Mouse (Mus musculus) heart, embryonic 10.5 days (tissue): ENCODE results near the gene Sparc. TPM values are rescaled to one million over a fixed set of nuclear protein-coding genes. Genes with fewer than 3 reads are reported as not detected.

Source experiments
- DNase-seq: peaks from one replicate; pipeline ENCODE4 v3.0.0-alpha.2; 2017; ENCODE audit warnings: low spot score
- H3K27ac ChIP-seq: fragments of 300-500 bp; sonication (generic); 2 replicates; pipeline ENCODE4 v1.5.1; 2016; ENCODE audit warnings: mild to moderate bottlenecking
- H3K27me3 ChIP-seq: fragments of 300-500 bp; sonication (generic); 2 replicates; pipeline ENCODE4 v1.6.1; 2016; ENCODE audit warnings: mild to moderate bottlenecking; ENCODE audit not compliant: poor library complexity, insufficient read depth, severe bottlenecking
- H3K36me3 ChIP-seq: fragments of 300-500 bp; sonication (generic); 2 replicates; pipeline ENCODE4 v1.6.1; 2016; ENCODE audit warnings: mild to moderate bottlenecking, moderate library complexity
- H3K4me1 ChIP-seq: fragments of 300-500 bp; sonication (generic); 2 replicates; pipeline ENCODE4 v1.6.1; 2016; ENCODE audit warnings: mild to moderate bottlenecking
- H3K4me3 ChIP-seq: fragments of 300-500 bp; sonication (generic); 2 replicates; pipeline ENCODE4 v1.5.1; 2016; ENCODE audit warnings: mild to moderate bottlenecking, moderate library complexity
- H3K9me3 ChIP-seq: fragments of 300-500 bp; sonication (generic); 2 replicates; pipeline ENCODE4 v1.6.1; 2016; ENCODE audit warnings: mild to moderate bottlenecking, moderate library complexity
- WGBS: fragments of 180-500 bp; shearing (Covaris S2); methylation state at CpG from one replicate; pipeline ENCODE4 v1.1.7; 2016; 5-methylcytosine and 5-hydroxymethylcytosine counted together
- polyA plus RNA-seq: library from polyadenylated mRNA; unstranded; fragments of >200 nt; fragmentation: Nextera tagmentation; extraction: Ambion mirVana; gene quantifications from 2 replicates; pipeline ENCODE4 v1.2.1, GENCODE M21; 2016

Sparc gene
- polyA plus RNA-seq, 1 experiment from 2014 or later, result 995 TPM

- Histone ChIP-seq H3K27me3 (no peaks in the 10 kb centered on the region), H3K9me3 (no peaks in the 10 kb centered on the region), H3K4me3 (no peak overlapping the region), H3K27ac (0 out of 2 replicates have a peak overlapping the region, but pooled peaks have one; percentile 5), H3K4me1 (peaks cover 61% of the 10 kb centered on the region), H3K36me3 (peaks cover 72% of the 10 kb centered on the region)
- 89% methylated on average over 10 of the region's 10 CpGs for WGBS
- no peak for DNase-seq
Observed at GRCm38 (mm10) chr11:55412680-55413415, 10.1 kb downstream of the Sparc start.

GRCm38 (mm10) chr11:55412034-55412433 is 10.9 kb downstream of the Sparc start:
- no peak for DNase-seq
- H3K9me3 ChIP-seq, result no peaks in the 10 kb centered on the region
- H3K4me3 ChIP-seq, result no peak overlapping the region
- H3K27me3 ChIP-seq, result no peaks in the 10 kb centered on the region
- peaks cover 55% of the 10 kb centered on the region for H3K4me1 ChIP-seq
- peaks cover 80% of the 10 kb centered on the region for H3K36me3 ChIP-seq
- H3K27ac ChIP-seq, result no peak overlapping the region
- 79% methylated on average over 7 of the region's 7 CpGs for WGBS

- 57% methylated on average over 3 of the region's 3 CpGs for WGBS
- H3K4me1 ChIP-seq, result peaks cover 45% of the 10 kb centered on the region
- H3K27me3 ChIP-seq, result no peaks in the 10 kb centered on the region
- no peak overlapping the region for H3K4me3 ChIP-seq
- no peak for DNase-seq
- no peaks in the 10 kb centered on the region for H3K9me3 ChIP-seq
- H3K36me3 ChIP-seq, result peaks cover 92% of the 10 kb centered on the region
- H3K27ac ChIP-seq, result peak overlapping the region; percentile 52
Observed at GRCm38 (mm10) chr11:55410502-55410901, 12.5 kb downstream of the Sparc start.

- 82% methylated on average over 3 of the region's 3 CpGs for WGBS
- Histone ChIP-seq H3K9me3 (no peaks in the 10 kb centered on the region), H3K4me3 (no peak overlapping the region), H3K36me3 (peaks cover 92% of the 10 kb centered on the region), H3K27me3 (no peaks in the 10 kb centered on the region), H3K4me1 (peaks cover 40% of the 10 kb centered on the region), H3K27ac (no peak overlapping the region)
- DNase-seq, result no peak
Observed at GRCm38 (mm10) chr11:55410005-55410404, 13.0 kb downstream of the Sparc start.

- DNase-seq, result no peak
- peaks cover 21% of the 10 kb centered on the region; the same call in 1 of the 2 replicates for H3K4me1 ChIP-seq
- H3K27me3 ChIP-seq, result no peaks in the 10 kb centered on the region
- no peaks in the 10 kb centered on the region for H3K9me3 ChIP-seq
- H3K4me3 ChIP-seq, result no peak overlapping the region
- H3K27ac ChIP-seq, result no peak overlapping the region
- H3K36me3 ChIP-seq, result peaks cover 98% of the 10 kb centered on the region
- WGBS, result 93% methylated on average over 4 of the region's 4 CpGs
Observed at GRCm38 (mm10) chr11:55407133-55407532, 15.8 kb downstream of the Sparc start.

- no peak overlapping the region for H3K4me3 ChIP-seq
- H3K4me1 ChIP-seq, result peaks cover 9% of the 10 kb centered on the region; the same call in 1 of the 2 replicates
- no peaks in the 10 kb centered on the region for H3K27me3 ChIP-seq
- 0 out of 2 replicates have a peak overlapping the region, but pooled peaks have one; percentile 52 for H3K27ac ChIP-seq
- DNase-seq, result no peak
- WGBS, result 64% methylated on average over 8 of the region's 8 CpGs
- H3K36me3 ChIP-seq, result peaks cover 100% of the 10 kb centered on the region
- no peaks in the 10 kb centered on the region for H3K9me3 ChIP-seq
Observed at GRCm38 (mm10) chr11:55405601-55406469, 17.1 kb downstream of the Sparc start.

- Histone ChIP-seq H3K27ac (no peak overlapping the region), H3K9me3 (no peaks in the 10 kb centered on the region), H3K4me3 (no peak overlapping the region), H3K36me3 (peaks cover 98% of the 10 kb centered on the region), H3K4me1 (0 out of 2 replicates have a peak, but pooled peaks cover 5% of the 10 kb centered on the region), H3K27me3 (no peaks in the 10 kb centered on the region)
- DNase-seq, result no peak
- WGBS, result 84% methylated on average over 9 of the region's 9 CpGs
Observed at GRCm38 (mm10) chr11:55404659-55405457, 18.1 kb downstream of the Sparc start.

GRCm38 (mm10) chr11:55400863-55401262 is 22.1 kb downstream of the Sparc start:
- Histone ChIP-seq H3K4me1 (peaks cover 7% of the 10 kb centered on the region; the same call in 1 of the 2 replicates), H3K27me3 (no peaks in the 10 kb centered on the region), H3K9me3 (no peaks in the 10 kb centered on the region), H3K36me3 (peaks cover 93% of the 10 kb centered on the region), H3K27ac (no peak overlapping the region), H3K4me3 (no peak overlapping the region)
- 91% methylated on average over 2 of the region's 2 CpGs for WGBS
- DNase-seq, result no peak

GRCm38 (mm10) chr11:55398371-55398770 is 24.6 kb downstream of the Sparc start:
- no peaks in the 10 kb centered on the region for H3K27me3 ChIP-seq
- H3K4me3 ChIP-seq, result no peak overlapping the region
- DNase-seq, result no peak
- peaks cover 89% of the 10 kb centered on the region for H3K36me3 ChIP-seq
- no peak overlapping the region for H3K27ac ChIP-seq
- H3K4me1 ChIP-seq, result peaks cover 7% of the 10 kb centered on the region; the same call in 1 of the 2 replicates
- 89% methylated on average over 8 of the region's 8 CpGs for WGBS
- no peaks in the 10 kb centered on the region for H3K9me3 ChIP-seq

GRCm38 (mm10) chr11:55397441-55397840 is 25.5 kb downstream of the Sparc start:
- peaks cover 80% of the 10 kb centered on the region for H3K36me3 ChIP-seq
- H3K9me3 ChIP-seq, result no peaks in the 10 kb centered on the region
- no peak for DNase-seq
- H3K27me3 ChIP-seq, result no peaks in the 10 kb centered on the region
- no peak overlapping the region for H3K27ac ChIP-seq
- no peak overlapping the region for H3K4me3 ChIP-seq
- WGBS, result 85% methylated on average over 9 of the region's 9 CpGs
- H3K4me1 ChIP-seq, result peaks cover 7% of the 10 kb centered on the region; the same call in 1 of the 2 replicates

- Histone ChIP-seq H3K4me3 (no peak overlapping the region), H3K36me3 (peaks cover 76% of the 10 kb centered on the region), H3K9me3 (no peaks in the 10 kb centered on the region), H3K4me1 (peaks cover 7% of the 10 kb centered on the region; the same call in 1 of the 2 replicates), H3K27me3 (no peaks in the 10 kb centered on the region), H3K27ac (no peak overlapping the region)
- 74% methylated on average over 2 of the region's 2 CpGs for WGBS
- no peak for DNase-seq
Observed at GRCm38 (mm10) chr11:55397036-55397435, 25.9 kb downstream of the Sparc start.

- H3K36me3 ChIP-seq, result peaks cover 60% of the 10 kb centered on the region
- H3K9me3 ChIP-seq, result no peaks in the 10 kb centered on the region
- no peaks in the 10 kb centered on the region for H3K27me3 ChIP-seq
- H3K27ac ChIP-seq, result no peak overlapping the region
- no peak overlapping the region for H3K4me3 ChIP-seq
- peaks cover 9% of the 10 kb centered on the region; the same call in 1 of the 2 replicates for H3K4me1 ChIP-seq
- DNase-seq, result no peak
- 69% methylated on average over 7 of the region's 7 CpGs for WGBS
Observed at GRCm38 (mm10) chr11:55395073-55395642, 27.8 kb downstream of the Sparc start.
